Mouse (Mus musculus) ES-CJ7 (cell line): ENCODE data around the gene Isoc2a.

Experiments used
- DNase-seq: peaks from one replicate; pipeline ENCODE4 v3.0.0; 2011; ENCODE audit warnings: low read depth, low spot score

The Isoc2a gene

DNA sequence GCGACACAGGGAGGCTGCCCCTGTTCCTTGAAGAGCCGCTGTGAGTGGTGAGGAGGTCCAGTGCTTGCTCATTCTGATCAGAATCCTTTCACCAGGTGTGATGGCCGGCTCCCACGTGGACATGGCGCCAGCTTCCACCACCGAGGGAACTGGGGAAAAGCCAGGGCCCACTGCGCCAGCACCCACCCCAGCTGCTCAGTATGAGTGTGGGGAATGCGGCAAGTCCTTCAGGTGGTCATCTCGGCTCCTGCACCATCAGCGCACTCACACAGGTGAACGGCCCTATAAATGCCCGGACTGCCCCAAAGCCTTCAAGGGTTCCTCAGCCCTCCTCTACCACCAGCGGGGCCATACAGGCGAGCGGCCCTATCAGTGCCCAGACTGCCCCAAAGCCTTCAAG lies 41.7 kb downstream of the Isoc2a start:
- DNase-seq, result no peak

DNA sequence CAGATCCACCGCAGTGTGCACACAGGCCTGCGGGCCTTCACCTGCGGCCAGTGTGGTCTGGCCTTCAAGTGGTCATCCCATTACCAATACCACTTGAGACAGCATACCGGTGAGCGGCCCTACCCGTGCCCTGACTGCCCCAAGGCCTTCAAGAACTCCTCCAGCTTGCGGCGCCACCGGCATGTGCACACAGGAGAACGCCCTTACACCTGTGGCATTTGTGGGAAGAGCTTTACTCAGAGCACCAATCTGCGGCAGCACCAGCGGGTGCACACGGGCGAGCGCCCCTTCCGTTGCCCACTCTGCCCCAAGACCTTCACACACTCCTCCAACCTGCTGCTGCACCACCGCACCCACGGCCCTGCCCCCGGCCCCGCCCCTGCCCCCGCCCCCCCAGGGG lies 42.1 kb downstream of the Isoc2a start:
- DNase-seq, result no peak

DNA sequence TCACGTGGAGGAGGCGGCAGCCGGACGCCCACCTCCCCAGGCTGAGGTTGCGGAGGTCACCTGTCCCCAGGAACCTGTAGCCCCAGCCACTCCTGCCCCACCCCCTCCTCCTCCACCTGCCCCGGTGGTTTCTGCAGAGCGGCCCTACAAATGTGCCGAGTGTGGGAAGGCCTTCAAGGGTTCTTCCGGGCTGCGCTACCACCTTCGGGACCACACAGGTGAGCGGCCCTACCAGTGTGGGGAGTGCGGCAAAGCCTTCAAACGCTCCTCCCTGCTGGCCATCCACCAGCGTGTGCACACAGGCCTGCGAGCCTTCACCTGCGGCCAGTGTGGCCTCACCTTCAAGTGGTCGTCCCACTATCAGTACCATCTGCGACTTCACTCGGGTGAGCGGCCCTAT lies 43.0 kb downstream of the Isoc2a start:
- DNase-seq, result no peak

DNA sequence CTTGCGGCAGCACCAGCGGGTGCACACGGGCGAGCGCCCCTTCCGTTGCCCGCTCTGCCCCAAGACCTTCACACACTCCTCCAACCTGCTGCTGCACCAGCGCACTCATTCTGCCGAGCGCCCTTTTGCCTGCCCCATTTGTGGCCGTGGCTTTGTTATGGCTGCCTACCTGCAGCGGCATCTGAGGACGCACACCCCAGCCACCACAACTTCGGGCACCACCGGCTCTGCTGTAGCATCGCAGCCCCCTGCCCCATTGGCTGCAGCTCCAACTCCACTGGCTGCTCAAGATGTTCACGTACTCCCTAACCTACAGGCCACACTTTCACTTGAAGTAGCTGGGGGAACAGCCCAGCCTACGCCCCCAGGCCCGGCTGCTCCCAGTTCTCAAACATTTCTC lies 43.5 kb downstream of the Isoc2a start:
- DNase-seq, result no peak

DNA sequence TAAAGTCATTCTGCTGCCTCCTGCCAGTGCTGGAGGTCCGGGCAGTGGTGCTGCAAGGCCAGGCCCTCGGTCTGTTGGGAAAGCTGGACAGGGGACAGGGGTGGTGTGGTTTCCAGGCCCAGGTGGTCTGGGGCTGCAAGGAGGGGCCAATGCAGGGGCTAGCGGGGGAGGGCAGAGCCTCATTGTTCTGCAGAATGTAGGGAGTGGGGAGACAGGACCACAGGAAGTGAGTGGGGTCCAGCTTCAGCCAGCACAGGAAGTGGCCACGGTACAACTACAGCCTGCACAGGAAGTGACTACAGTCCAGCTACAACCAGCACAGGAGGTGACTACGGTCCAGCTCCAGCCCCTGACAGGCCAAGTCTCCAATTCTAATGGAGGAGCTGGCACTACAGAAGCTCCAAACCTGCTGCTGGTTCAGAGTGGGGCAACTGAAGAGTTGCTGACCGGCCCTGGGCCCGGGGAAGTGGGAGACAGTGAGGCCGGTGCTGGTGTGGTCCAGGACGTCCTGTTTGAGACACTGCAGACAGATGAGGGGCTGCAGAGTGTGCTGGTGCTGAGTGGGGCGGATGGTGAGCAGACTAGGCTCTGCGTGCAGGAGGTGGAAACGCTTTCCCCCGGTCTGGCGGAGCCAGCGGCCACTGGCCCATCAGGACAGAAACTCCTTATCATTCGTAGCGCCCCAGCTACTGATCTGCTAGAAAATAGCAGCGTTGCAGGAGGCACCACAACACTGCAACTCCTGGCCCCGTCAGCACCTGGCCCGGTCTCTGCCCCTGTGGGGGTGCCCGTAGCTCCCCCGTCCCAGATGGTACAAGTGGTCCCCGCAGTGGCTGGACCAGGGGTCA lies 44.2 kb downstream of the Isoc2a start:
- no peak for DNase-seq

DNA sequence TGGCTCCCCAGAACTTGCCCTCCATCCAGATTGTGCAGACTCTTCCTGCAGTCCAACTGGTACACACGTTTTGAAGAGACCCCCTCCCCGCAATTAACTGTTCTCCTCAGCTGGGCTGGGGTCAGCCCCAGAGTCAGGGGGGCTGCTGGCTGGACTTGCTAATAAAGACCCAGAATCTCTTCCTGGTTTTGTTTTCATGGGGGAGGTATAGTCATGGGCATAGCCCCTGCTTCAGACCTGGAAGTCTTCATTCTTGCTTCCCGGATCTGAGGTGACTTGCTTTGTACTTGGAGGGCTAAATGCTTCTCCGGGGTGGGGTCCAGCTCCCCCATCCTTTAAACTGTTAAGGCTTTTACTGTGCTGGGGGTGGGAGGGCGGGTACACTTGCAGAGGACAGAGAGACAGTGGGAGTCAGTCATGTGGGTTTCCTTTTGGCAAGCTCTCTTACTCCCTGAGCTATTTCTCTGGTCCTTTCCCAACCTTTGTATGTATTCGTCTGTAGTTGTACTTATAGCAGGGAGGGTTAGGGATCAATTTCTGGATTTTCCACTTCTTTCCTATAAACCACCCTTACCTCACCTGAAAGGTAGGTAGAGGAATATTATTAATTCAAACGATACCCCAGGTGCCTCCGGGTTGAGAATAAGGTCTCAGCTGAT lies 45.0 kb downstream of the Isoc2a start, which contains the start of gene Nat14:
TSS of gene Nat14 (plus strand) at position 205 of the 659 bp plus-strand sequence.
- no peak for DNase-seq

DNA sequence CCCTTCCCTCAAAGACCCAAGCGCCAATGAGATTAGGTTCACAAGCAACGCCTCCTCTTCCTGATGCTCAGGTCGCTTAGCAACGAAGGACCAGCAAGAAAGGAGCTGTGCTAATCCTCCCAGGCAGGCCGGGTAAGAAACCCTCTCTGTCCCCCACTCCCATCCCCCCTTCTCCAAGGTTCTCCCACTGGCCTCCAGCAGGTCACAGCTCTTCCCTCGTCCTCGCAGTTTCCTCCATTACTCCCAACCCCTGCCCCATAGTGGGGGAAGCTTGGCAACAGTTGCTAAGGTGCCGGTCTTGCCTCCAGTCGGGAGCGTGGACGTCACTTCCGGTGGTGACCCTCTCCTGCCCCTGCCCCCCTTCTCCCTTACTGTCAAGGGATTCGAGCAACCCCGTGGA lies 45.6 kb downstream of the Isoc2a start:
- DNase-seq, result peak; percentile 72

DNA sequence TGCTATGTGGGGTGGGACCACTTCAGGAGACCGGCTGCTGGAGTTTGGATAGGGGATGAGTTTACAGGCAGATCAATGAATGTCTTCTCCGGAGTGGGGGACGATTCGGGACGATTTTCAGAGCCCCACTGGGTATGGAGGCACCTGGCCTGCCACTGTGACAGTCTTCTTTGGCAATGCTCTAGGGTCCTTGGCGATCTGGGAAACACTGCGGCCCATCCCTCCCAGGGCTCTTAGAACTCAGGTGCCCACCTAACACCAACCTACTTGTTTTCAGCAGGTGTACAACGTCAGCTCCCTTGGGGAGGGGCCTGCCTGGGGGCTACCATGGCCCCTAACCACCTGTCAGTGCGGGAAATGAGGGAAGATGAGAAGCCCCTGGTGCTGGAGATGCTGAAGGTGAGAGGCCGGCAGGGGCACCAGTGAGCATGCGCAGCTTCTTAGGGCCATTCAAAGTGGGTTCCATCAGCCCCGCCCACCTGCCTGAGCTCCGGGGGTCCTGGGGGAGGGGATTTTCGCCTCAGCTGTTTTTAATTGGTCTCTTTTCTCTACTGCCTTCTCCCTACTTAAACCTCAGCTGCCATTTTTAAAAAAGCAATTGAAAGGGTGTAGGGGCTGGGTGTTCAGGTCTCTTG lies 46.1 kb downstream of the Isoc2a start:
- peak; percentile 93 for DNase-seq

DNA sequence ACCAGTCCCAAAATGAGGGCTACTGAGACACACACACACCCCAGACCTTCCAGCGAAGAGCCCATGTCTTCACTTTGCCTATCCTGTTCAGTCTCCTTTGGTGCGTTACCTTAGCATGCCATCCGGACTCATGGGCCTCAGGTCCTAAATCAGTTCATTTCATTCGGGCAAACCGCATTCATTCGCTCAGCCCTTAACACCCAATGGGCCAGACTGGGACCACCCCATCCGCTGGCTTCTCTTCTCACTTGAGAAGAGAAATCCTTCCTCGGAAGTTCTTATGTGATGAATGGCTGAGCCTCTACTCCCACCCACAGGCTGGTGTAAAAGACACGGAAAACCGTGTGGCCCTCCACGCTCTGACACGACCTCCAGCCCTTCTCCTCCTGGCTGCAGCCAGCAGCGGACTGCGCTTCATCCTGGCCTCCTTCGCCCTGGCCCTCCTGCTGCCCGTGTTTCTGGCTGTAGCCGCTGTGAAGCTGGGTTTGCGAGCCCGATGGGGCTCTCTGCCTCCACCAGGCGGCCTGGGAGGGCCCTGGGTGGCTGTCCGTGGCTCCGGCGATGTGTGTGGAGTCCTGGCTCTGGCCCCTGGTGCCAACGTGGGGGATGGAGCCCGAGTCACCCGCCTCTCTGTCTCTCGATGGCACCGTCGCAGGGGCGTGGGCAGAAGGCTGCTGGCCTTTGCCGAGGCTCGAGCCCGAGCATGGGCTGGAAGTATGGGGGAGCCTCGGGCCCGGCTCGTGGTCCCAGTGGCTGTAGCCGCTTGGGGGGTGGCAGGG lies 46.8 kb downstream of the Isoc2a start:
- DNase-seq, result no peak

DNA sequence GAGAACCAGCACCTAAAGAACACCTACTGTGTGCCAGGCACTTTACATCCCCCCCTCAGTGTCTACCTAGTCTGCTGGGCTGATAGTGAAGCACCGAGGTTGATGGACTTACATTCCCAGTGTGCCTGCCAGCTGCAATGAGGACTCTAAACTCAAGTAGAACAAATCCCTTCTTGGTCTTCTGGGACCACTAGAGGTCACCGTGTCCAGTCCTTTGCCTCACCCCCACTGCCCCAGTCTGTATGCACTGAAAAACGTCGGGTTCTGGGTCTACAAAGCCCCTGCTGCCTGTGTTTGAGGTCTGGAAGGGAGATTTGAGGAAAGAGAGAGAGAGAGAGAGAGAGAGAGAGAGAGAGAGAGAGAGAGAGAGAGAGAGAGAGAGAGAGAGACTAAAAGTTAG lies 47.5 kb downstream of the Isoc2a start:
- no peak for DNase-seq

DNA sequence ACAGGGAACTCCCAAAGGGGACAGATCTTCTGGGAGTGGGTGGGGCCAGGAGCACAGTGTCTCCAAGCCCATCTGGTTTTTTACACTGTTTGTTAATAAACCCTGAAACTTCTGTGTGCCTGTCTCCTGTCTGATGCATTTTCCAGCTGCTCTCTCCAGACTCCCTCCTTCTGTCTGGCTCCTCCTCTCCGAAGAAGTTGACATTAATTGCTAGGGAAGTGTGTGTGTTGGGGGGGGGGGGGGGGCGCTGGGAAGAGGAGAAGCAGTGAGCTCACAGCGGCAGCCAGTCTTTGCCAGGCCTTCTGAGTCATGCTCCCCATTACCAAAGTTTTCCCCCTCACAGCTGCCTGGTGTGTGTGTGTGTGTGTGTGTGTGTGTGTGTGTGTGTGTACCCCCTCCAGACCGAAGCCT lies 47.9 kb downstream of the Isoc2a start:
- DNase-seq, result no peak

DNA sequence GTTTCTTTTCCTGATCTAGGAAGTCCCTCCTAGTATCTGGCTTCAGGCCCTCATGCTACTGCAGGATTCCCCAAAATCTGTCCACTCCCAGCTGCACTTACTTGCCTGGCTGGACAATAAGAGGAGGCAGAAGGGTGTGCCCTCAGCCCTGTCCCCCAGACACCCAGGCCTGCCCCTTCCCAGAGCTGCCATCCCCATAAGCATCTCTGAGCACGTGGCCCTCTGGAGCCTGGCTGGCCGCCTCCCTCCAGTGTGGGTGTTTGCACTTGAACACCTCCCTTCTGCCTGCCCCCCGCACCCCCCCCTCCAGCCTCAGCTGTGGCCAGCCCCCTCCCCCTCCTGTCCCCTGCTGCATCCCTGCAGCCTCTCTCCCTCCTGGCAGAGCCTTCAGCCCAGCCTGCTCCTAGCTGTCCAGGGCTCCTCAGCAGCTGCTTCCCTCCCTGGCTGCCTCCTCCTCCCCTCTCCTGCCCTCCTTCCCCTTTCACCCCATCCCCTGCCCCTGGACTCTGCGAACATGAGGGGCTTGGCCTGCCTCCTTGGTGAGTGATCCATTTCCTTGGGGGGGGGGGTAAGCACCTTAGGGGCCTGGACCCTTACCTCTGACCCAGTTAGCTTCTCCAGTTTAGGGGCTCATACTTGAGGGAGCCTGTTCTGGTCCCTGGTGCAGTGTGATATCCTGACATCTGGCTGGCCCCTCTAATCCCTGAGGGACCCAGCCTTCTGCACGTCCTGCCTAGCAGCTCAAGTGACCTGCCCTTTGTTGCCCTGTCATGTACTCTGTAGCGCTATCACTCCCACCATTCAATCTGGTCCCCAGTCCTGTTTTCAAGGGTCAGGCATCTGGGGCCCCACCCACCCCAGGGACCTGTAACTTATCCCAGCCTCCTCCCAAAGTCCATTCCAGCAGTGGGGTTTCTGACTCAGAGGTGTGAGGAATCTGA lies 48.8 kb downstream of the Isoc2a start, which contains the start of gene Ssc5d:
TSS of gene Ssc5d (plus strand) at position 345 of the 941 bp plus-strand sequence.
- no peak for DNase-seq

DNA sequence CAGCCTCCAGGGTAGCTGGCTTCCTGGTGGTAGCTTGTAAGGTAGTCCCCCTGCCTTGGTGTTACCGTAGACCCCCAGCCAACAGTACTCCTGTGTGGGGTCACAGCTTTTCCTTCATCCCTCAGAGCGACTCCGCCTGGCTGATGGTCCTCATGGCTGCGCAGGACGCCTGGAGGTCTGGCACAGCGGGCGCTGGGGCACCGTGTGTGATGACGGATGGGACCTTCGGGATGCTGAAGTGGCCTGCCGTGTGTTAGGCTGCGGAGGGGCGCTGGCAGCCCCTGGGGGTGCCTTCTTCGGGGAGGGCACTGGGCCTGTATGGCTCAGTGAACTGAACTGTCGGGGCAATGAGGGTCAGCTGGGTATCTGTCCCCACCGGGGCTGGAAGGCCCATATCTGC lies 49.9 kb downstream of the Isoc2a start:
- DNase-seq, result no peak

DNA sequence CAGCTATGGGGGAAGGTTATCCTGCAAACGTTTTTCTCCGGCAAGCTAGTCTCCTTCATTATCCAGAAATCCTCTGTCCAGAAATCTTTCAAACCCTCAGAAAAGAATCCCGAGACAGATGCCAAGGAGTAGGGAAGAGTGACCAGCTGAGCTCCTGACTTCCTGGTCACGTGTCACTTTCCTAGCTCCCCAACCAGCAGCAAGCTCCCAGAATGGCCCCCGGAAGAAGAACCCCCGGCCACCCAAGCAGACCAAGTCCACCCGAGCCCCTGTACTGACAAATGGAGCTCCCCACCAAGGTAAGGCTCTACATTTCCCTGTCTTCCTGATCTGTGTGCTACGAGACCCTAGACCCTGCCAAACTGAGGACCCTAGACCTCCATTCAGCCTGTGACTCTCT lies 50.8 kb downstream of the Isoc2a start:
- DNase-seq, result no peak

DNA sequence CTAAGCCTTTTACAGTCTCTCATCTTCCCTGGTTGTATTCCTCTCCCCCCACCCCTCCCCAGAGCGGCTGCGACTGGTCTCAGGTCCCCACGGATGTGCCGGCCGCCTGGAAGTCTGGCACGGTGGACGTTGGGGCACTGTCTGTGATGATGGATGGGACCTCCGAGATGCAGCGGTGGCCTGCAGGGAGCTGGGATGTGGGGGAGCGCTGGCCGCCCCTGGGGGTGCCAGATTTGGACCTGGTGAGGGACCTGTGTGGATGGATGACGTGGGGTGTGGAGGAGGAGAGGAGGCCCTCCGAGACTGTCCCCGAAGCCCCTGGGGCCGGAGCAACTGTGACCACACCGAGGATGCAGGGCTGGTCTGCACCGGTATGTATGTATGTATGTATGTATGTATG lies 51.4 kb downstream of the Isoc2a start:
- no peak for DNase-seq

DNA sequence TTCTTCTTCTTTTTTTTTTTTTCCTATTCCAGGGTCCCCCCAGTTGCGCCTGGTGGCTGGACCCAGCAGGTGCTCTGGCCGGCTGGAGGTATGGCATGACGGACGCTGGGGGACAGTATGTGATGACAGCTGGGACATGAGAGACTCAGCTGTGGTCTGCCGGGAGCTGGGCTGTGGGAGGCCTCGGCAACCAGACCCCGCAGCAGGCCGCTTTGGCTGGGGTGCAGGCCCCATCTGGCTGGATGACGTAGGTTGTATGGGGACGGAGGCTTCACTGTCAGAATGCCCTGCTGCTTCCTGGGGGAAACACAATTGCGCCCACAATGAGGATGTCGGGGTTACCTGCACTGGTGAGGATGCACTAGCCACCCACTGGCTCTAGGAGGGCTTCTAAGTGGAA lies 56.1 kb downstream of the Isoc2a start:
- no peak for DNase-seq

DNA sequence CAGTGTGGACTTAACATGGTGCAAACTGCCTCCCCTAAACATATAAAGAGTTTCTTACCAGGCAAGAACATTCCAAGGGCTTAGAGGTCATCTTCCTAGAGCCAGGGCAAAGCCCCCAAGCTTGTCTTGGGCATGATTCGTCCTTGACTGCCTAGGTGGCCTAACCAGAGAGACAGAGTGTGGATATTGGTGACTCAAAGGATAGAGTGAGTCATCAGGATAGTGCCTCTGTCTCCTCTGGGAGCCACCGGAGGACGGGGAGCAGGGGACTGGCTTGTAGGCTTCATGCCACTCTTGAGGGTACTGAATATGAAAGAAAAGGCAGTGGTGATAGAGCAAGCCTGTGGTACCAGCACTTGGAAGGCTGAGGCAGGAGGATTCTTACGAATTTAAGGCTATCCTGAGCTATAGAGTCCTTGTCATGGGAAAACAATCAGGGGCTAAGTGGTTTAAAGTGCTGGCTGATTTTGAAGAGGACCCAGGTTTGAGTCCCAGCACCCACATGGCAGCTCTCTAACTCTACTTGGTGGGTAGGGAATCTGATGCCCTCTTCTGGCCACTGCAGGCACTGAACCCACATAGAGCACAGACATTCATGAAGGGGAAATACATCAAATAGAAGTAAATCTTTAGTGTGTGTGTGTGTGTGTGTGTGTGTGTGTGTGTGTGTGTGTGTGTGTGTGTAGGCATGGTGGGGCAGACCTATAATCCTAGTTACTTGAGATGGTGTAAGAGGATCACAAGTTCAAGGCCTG lies 57.4 kb downstream of the Isoc2a start:
- DNase-seq, result peak; percentile 57

DNA sequence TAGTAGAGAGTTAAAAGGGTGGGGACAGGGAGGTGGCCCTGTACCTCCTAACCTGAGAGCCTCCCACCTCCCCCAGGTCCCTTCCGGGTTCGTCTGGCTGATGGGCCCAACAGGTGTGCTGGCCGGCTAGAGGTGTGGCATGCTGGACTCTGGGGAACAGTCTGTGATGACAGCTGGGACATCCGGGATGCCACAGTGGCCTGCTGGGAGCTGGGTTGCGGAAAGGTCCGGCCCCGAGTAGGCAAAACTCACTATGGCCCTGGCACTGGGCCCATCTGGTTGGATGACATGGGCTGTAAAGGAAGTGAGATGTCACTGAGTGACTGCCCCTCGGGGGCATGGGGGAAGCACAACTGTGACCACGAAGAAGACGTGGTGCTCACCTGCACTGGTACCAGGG lies 59.9 kb downstream of the Isoc2a start:
- no peak for DNase-seq

DNA sequence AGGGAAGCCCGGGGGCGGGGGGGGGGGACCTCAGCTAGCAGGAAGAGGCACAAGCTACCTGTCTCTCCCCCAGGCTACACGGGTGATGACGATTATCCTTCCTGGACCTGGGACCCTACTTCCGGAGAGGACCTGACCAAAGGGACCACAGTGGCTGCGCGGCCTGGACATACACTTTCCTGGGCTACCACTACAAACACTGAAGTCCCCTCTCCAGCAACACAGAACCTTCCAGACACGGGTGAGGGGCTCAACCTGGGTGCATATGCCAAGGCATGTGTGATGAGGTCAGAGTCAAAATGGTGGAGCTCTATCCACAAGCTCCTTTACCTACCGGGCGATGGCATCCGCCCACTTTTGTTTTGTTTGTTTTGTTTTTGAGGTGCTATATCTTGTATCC lies 60.4 kb downstream of the Isoc2a start:
- DNase-seq, result no peak

DNA sequence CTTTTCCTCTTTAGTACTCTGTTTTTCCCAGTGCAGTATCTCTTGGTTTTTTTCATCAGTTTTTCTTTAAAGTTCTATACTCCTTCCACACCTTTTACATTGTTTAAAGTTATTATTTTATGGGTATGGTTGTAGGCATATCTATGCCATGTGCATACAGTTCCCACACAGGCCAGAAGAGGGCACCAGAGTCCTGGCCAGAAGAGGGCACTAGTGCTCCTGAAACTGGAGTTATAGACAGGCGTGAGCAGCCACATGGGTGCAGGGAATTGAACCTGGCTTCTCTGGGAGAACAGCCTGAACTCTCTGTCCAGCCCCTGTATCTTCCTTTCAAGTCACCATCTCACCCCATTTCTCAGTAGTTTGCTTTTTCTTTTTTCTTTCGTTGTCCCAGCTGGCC lies 61.5 kb downstream of the Isoc2a start:
- peak; percentile 70 for DNase-seq
